Mouse (Mus musculus): ENCODE results near the gene Rgl3.

- TF ChIP-seq CTCF (IDR thresholded peaks at IDR 0.05; ENCODE audit: low read depth) (no peak), EP300 (IDR thresholded peaks at IDR 0.05; ENCODE audit: low read depth) (no peak)
Measured at GRCm38 (mm10) chr9:21925034-21925433, 64.2 kb downstream of the Rgl3 start.

Data from liver, postnatal 0 days (tissue).